Mouse (Mus musculus) neutrophil, adult 59 days (primary cell): ENCODE results near the gene Smim15. TPM values are rescaled to one million over a fixed set of nuclear protein-coding genes. Genes with fewer than 3 reads are reported as not detected.

Source experiments
- total RNA-seq, 2 experiments: library from RNA; stranded (reverse); gene quantifications; 1 replicate in 1 of 2; 2 replicates in 1 of 2; pipeline ENCODE4 v1.2.4; 2023

Smim15 gene
- total RNA-seq = 10 to 100 TPM; 21.8 to 30.9 TPM

GRCm38 (mm10) chr13:108044222-108044941, at the start of gene Smim15:
TSS of gene Smim15 (plus strand) at chr13:108044446.

Other genes with a start within 250 kb of the Smim15 start
- gene Ndufaf2, start 114.2 kb downstream of the Smim15 start, total RNA-seq = 1 to 10 TPM; 1.7 to 4.7 TPM
- 1 to 10 TPM; 6.5 to 7.0 TPM for gene Ercc8, start 114.3 kb downstream of the Smim15 start, total RNA-seq
- 1 to 10 TPM; 6.0 to 7.5 TPM for gene Elovl7, start 170.0 kb downstream of the Smim15 start, total RNA-seq